Mouse (Mus musculus) frontal cortex, postnatal 25 days (tissue): ENCODE results near the gene Hoxc5.

Source experiments
- DNase-seq, 2 experiments: peaks; one replicate each; pipeline ENCODE4 v3.0.0; 2022; ENCODE audit warnings: low spot score in 2 of 2

Gene Hoxc5

GRCm38 (mm10) chr15:102945185-102946077 is 21.8 kb upstream of the Hoxc5 start:
- DNase-seq, result no peak

GRCm38 (mm10) chr15:102947276-102947675 is 20.0 kb upstream of the Hoxc5 start:
- DNase-seq, result no peak

GRCm38 (mm10) chr15:102948842-102949241 is 18.4 kb upstream of the Hoxc5 start:
- DNase-seq, result no peak

GRCm38 (mm10) chr15:102949696-102950095 is 17.5 kb upstream of the Hoxc5 start:
- DNase-seq, result no peak

- no peak for DNase-seq
These were observed 16.4 kb upstream of the Hoxc5 start for GRCm38 (mm10) chr15:102950877-102951276.

- DNase-seq, result no peak
These were observed 13.7 kb upstream of the Hoxc5 start for GRCm38 (mm10) chr15:102953561-102953960.

- DNase-seq, result no peak
These were observed 12.8 kb upstream of the Hoxc5 start, which contains the start of gene Hoxc11 for GRCm38 (mm10) chr15:102954192-102955006. Gene Hoxc11, plus strand, starts transcription at chr15:102954427.

GRCm38 (mm10) chr15:102955007-102955382 is 12.2 kb upstream of the Hoxc5 start:
- no peak for DNase-seq

GRCm38 (mm10) chr15:102955833-102956640 is 11.2 kb upstream of the Hoxc5 start:
- no peak for DNase-seq

- no peak for DNase-seq
These were observed 10.3 kb upstream of the Hoxc5 start for GRCm38 (mm10) chr15:102956906-102957305.

GRCm38 (mm10) chr15:102959663-102960191 is 7.5 kb upstream of the Hoxc5 start:
- no peak for DNase-seq

- DNase-seq, result no peak
These were observed 5.5 kb upstream of the Hoxc5 start for GRCm38 (mm10) chr15:102961728-102962127.

GRCm38 (mm10) chr15:102962492-102962891 is 4.8 kb upstream of the Hoxc5 start:
- no peak for DNase-seq

GRCm38 (mm10) chr15:102963259-102963658 is 4.0 kb upstream of the Hoxc5 start:
- DNase-seq, result no peak

GRCm38 (mm10) chr15:102963671-102964640 is 3.3 kb upstream of the Hoxc5 start:
- DNase-seq, result no peak

- DNase-seq, result no peak
These were observed 2.0 kb upstream of the Hoxc5 start for GRCm38 (mm10) chr15:102965003-102965891.

- no peak for DNase-seq
These were observed 1.1 kb upstream of the Hoxc5 start for GRCm38 (mm10) chr15:102965892-102966775.

- DNase-seq, result no peak
These were observed 399 bp upstream of the Hoxc5 start, which contains the start of gene Hoxc10 for GRCm38 (mm10) chr15:102966776-102967311. Gene Hoxc10, plus strand, starts transcription at chr15:102966796.
